Mouse (Mus musculus) intestine, embryonic 14.5 days (tissue): ENCODE measurements at regions not wholly inside any gene's neighbourhood (a gene's known extent, or its start where the extent isn't known, plus 50 kb on each side); places are given as distances from the start of the nearest gene placed in this dataset.

Experiments
- ATAC-seq: fragments of 200-750 bp; cut with Nextera tagmentation; replicated peaks from 2 replicates; pipeline ENCODE4 v1.8.0; 2017; ENCODE audit warnings: low read depth, moderate number of reproducible peaks, moderate TSS enrichment, moderate library complexity; ENCODE audit not compliant: low FRiP score, low TSS enrichment
- DNase-seq: peaks from one replicate; pipeline ENCODE4 v3.0.0-alpha.2; 2018; ENCODE audit warnings: low spot score
- H3K27ac ChIP-seq: fragments of 300-500 bp; sonication (generic); 2 replicates; pipeline ENCODE4 v1.5.1; 2014; ENCODE audit warnings: low read depth, mild to moderate bottlenecking, control low read depth
- H3K27me3 ChIP-seq: fragments of 300-500 bp; sonication (generic); replicated peaks from 2 replicates; pipeline ENCODE4 v1.6.1; 2014; ENCODE audit warnings: low read length, control low read depth; ENCODE audit not compliant: control insufficient read depth, insufficient read depth
- H3K36me3 ChIP-seq: fragments of 300-500 bp; sonication (generic); 2 replicates; pipeline ENCODE4 v1.6.1; 2014; ENCODE audit warnings: low read length, control low read depth; ENCODE audit not compliant: control insufficient read depth, insufficient read depth
- H3K4me1 ChIP-seq: fragments of 300-500 bp; sonication (generic); replicated peaks from 2 replicates; pipeline ENCODE4 v1.6.1; 2014; ENCODE audit warnings: low read length, control low read depth, mixed read lengths; ENCODE audit not compliant: control insufficient read depth, insufficient read depth
- H3K4me2 ChIP-seq: fragments of 300-500 bp; sonication (generic); 2 replicates; pipeline ENCODE4 v1.6.1; 2014; ENCODE audit warnings: low read length
- H3K4me3 ChIP-seq: fragments of 300-500 bp; sonication (generic); 2 replicates; pipeline ENCODE4 v1.5.1; 2014; ENCODE audit warnings: low read depth, low read length, control low read depth, mixed read lengths
- H3K9ac ChIP-seq: fragments of 300-500 bp; sonication (generic); 2 replicates; pipeline ENCODE4 v1.6.1; 2014; ENCODE audit warnings: mild to moderate bottlenecking, low read length
- H3K9me3 ChIP-seq: fragments of 300-500 bp; sonication (generic); 2 replicates; pipeline ENCODE4 v1.6.1; 2016; ENCODE audit warnings: low read length, control low read depth; ENCODE audit not compliant: control insufficient read depth
- WGBS: fragments of 180-500 bp; shearing (Covaris S2); extraction: QIAGEN DNeasy Blood & Tissue Kit; methylation state at CpG from one replicate; pipeline ENCODE4 v1.1.7; 2014; 5-methylcytosine and 5-hydroxymethylcytosine counted together

DNA sequence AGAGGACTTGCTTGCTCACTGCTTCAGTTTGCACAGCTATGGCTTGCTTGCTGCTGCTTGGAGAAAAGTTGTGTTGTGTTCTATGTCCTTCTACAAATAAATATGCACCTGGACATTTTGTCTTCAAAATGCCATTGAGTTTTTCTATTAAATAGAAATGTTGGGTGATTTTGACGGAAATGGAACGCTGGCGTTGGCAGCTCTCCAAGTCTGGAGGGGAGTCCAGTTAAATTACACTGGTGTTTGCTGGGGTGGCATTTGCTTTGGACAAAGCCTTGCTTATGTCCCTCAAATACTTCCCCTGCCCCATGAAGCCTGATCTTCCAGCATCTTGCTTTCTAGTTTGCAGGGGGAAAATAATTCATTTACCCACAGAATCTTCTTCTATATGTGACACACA is 556.0 kb upstream of the Nbea start:
- ATAC-seq = no peak
- Histone ChIP-seq H3K36me3 (no peaks in the 10 kb centered on the region), H3K9me3 (no peaks in the 10 kb centered on the region), H3K4me3 (no peak overlapping the region), H3K4me2 (no peak overlapping the region), H3K27me3 (no peaks in the 10 kb centered on the region), H3K9ac (no peak overlapping the region), H3K27ac (no peak overlapping the region), H3K4me1 (no peaks in the 10 kb centered on the region)
- no peak for DNase-seq
- WGBS = 84% methylated on average over 3 of the region's 3 CpGs

DNA sequence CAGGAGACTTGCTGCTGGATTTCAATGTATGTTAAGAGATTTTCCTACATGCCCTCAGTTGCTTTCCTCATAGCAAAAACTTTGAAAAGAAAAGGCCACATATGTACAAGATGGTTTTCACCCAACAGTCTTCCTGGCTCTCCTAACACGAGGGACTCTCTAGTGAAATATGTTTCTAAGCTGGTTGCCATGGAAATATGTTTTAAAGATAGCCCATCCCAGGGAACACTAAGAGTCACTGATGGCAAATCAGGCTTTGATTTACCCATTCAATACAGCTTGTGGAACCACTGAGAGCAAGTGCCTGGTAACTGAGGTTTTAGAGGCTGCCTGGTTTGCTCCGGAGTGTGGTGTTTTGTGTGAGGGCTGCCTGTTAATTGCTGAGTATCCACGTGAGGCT is 547.3 kb upstream of the Nbea start:
- H3K27ac ChIP-seq = no peak overlapping the region
- H3K27me3 ChIP-seq = no peaks in the 10 kb centered on the region
- DNase-seq (no peak), ATAC-seq (no peak)
- H3K4me1 ChIP-seq = no peaks in the 10 kb centered on the region
- H3K36me3 ChIP-seq = no peaks in the 10 kb centered on the region
- no peak overlapping the region for H3K4me2 ChIP-seq
- H3K4me3 ChIP-seq = no peak overlapping the region
- WGBS = 50% methylated on average over 3 of the region's 3 CpGs
- no peak overlapping the region for H3K9ac ChIP-seq
- H3K9me3 ChIP-seq = no peaks in the 10 kb centered on the region

DNA sequence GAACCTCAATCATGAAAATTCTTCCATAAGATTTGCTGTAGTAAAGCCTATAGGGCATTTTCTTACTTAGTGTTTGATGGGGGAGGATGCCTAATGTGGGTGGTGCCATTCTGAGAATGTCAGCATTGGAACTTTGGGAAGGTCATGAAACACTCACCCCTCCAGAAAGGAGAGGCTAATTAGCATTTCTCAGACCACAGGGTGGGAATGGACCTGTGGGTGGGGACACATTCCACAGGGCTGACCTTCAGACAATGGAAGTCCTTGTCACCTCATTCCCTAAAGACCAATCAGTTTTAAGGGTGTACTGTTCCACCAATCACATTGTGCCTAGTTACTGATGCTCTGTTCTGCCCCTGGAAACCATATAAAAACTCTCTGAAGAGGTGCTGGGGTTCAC is 541.5 kb upstream of the Nbea start:
- H3K36me3 ChIP-seq = no peaks in the 10 kb centered on the region
- no peak overlapping the region for H3K27ac ChIP-seq
- H3K4me2 ChIP-seq = no peak overlapping the region
- H3K9ac ChIP-seq = no peak overlapping the region
- ATAC-seq = no peak
- no peaks in the 10 kb centered on the region for H3K9me3 ChIP-seq
- H3K4me1 ChIP-seq = no peaks in the 10 kb centered on the region
- no peaks in the 10 kb centered on the region for H3K27me3 ChIP-seq
- no peak for DNase-seq
- no peak overlapping the region for H3K4me3 ChIP-seq

DNA sequence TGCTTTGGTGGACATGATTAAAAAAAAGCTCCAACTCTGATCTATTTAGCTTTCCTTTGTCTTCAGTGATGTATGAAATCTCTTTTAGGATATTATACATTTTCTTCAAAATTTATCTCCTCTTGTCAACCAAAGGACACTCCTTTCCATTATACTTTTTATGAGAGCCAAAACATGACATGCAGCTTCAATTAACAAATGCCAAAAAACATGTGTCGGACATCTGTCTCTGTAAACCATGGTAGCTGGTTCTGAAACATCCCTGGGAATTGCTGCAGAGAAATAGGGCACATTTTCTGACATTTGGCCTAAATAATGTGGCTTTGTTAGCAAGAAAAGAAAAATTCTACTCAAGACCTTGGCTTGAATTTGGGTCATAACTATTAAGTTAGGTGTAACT is 524.8 kb upstream of the Nbea start:
- ATAC-seq (no peak), DNase-seq (no peak)
- H3K9me3 ChIP-seq = no peaks in the 10 kb centered on the region
- no peaks in the 10 kb centered on the region for H3K4me1 ChIP-seq
- no peak overlapping the region for H3K4me2 ChIP-seq
- no peaks in the 10 kb centered on the region for H3K27me3 ChIP-seq
- H3K27ac ChIP-seq = no peak overlapping the region
- no peak overlapping the region for H3K4me3 ChIP-seq
- no peak overlapping the region for H3K9ac ChIP-seq
- no peaks in the 10 kb centered on the region for H3K36me3 ChIP-seq
- 81% methylated on average over 1 of the region's 1 CpGs for WGBS

DNA sequence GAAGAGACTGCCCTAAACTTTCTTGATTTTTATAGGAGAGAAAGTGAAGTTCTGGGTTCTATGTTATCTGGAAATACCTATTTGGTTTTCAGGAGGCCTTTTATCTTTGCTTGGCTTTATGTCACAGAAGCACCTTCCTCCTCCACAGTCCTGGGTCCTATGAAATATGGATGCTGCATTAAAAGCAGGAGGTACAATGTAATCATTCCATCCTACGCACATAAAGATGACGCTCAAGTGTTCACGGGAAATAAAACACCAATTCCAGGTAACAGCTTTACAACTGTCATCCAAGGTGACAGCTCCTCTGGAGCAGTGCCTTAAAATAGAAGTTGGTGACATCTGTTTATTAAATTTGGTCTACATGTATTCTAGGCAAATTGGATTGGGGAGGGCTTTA is 523.8 kb upstream of the Nbea start:
- ATAC-seq = no peak
- WGBS = 76% methylated on average over 3 of the region's 3 CpGs
- H3K27me3 ChIP-seq = no peaks in the 10 kb centered on the region
- no peaks in the 10 kb centered on the region for H3K4me1 ChIP-seq
- no peaks in the 10 kb centered on the region for H3K9me3 ChIP-seq
- H3K4me2 ChIP-seq = no peak overlapping the region
- H3K4me3 ChIP-seq = no peak overlapping the region
- H3K36me3 ChIP-seq = no peaks in the 10 kb centered on the region
- no peak overlapping the region for H3K9ac ChIP-seq
- DNase-seq = no peak
- no peak overlapping the region for H3K27ac ChIP-seq

DNA sequence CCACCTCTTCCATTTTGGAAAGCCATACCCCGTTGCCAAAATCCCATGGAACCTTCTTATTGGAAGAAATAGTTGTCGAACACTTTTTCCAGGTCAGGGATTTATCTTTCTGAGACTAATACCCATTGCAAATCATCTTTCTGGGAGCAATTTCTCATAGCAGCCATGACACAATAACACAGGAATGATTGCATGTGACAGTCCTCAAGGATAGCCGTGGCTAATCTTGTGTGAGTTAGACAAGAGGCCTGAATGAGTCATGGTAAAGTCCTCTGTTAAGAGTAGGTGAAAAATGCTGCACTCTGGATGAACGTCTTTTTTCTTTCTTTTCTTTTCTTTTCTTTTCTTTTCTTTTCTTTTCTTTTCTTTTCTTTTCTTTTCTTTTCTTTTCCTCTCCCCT is 522.5 kb upstream of the Nbea start:
- no peaks in the 10 kb centered on the region for H3K27me3 ChIP-seq
- no peaks in the 10 kb centered on the region for H3K36me3 ChIP-seq
- no peak overlapping the region for H3K27ac ChIP-seq
- no peak for ATAC-seq
- H3K4me3 ChIP-seq = no peak overlapping the region
- no peaks in the 10 kb centered on the region for H3K4me1 ChIP-seq
- WGBS = 77% methylated on average over 4 of the region's 4 CpGs
- H3K9ac ChIP-seq = no peak overlapping the region
- no peaks in the 10 kb centered on the region for H3K9me3 ChIP-seq
- H3K4me2 ChIP-seq = no peak overlapping the region
- no peak for DNase-seq

DNA sequence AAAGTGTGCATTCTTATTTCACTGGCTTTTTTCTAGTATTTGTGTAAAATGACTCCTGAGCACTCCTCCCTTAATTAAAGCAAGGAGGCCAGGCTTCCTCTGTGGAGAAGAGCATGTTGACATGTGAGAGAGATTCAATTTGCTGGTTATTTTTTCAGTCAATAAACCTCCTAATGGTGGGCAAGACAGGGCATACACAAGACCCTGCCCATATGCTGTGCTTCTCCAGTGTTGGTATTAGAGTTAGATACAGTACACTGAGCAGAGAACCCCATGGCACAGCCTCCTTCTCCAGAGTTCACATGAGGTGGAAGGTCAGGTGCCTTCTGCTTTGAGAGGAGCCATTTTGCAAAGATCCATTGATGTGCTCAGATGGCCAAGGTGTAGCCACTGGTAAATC is 515.4 kb upstream of the Nbea start:
- Histone ChIP-seq H3K9ac (no peak overlapping the region), H3K4me1 (0 out of 2 replicates have a peak, but pooled peaks cover 3% of the 10 kb centered on the region), H3K4me2 (no peak overlapping the region), H3K36me3 (no peaks in the 10 kb centered on the region), H3K9me3 (no peaks in the 10 kb centered on the region), H3K27ac (no peak overlapping the region), H3K4me3 (no peak overlapping the region), H3K27me3 (no peaks in the 10 kb centered on the region)
- DNase-seq (no peak), ATAC-seq (no peak)

DNA sequence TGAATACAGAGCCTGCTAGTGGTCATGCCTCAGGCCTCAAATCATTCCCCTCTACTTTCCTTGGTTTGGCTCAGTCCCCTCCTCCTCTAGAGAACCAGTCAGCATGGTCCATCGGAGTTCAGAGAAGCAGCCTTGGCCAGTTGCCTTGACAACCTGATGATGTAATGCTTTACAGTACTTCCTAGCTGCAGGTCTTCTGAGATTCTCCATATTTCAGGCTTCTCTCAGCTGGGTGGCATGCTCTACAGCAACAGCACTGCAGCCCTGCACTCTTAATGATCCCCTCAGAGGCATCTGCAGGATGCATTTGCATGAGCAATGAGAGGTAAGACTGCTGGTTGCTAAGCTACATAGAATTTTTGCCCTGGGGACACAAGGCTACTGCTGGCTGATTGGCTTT is 514.7 kb upstream of the Nbea start:
- H3K27me3 ChIP-seq = no peaks in the 10 kb centered on the region
- H3K27ac ChIP-seq = no peak overlapping the region
- no peak overlapping the region for H3K4me3 ChIP-seq
- 19% methylated on average over 1 of the region's 1 CpGs for WGBS
- ATAC-seq = no peak
- no peak for DNase-seq
- H3K36me3 ChIP-seq = no peaks in the 10 kb centered on the region
- H3K9me3 ChIP-seq = no peaks in the 10 kb centered on the region
- no peak overlapping the region for H3K4me2 ChIP-seq
- H3K4me1 ChIP-seq = 0 out of 2 replicates have a peak, but pooled peaks cover 3% of the 10 kb centered on the region
- no peak overlapping the region for H3K9ac ChIP-seq

DNA sequence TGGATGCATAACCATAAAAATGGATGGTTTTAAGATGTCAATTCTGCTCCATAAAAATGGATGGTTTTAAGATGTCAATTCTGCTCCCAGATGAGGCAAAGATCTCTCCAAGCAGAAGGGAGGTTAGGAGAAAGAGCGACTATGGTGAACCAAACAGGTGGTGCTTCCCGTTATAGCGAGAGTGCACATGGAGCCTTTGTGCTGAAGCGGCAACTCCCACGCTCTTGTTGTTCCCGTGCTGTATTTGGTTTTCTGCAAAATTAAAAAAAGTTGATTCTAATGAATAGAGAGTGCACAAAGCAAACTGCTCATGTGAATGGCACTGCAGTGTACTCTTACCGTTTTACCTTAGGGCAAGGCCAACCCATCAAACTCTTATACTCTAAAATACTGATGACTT is 497.5 kb upstream of the Nbea start:
- DNase-seq (no peak), ATAC-seq (no peak)
- Histone ChIP-seq H3K9ac (no peak overlapping the region), H3K27ac (no peak overlapping the region), H3K9me3 (no peaks in the 10 kb centered on the region), H3K4me1 (no peaks in the 10 kb centered on the region), H3K4me2 (no peak overlapping the region), H3K27me3 (no peaks in the 10 kb centered on the region), H3K4me3 (no peak overlapping the region), H3K36me3 (no peaks in the 10 kb centered on the region)
- 93% methylated on average over 7 of the region's 7 CpGs for WGBS
